Mouse (Mus musculus): ENCODE results near the gene Tcea2.

The Tcea2 gene

DNA sequence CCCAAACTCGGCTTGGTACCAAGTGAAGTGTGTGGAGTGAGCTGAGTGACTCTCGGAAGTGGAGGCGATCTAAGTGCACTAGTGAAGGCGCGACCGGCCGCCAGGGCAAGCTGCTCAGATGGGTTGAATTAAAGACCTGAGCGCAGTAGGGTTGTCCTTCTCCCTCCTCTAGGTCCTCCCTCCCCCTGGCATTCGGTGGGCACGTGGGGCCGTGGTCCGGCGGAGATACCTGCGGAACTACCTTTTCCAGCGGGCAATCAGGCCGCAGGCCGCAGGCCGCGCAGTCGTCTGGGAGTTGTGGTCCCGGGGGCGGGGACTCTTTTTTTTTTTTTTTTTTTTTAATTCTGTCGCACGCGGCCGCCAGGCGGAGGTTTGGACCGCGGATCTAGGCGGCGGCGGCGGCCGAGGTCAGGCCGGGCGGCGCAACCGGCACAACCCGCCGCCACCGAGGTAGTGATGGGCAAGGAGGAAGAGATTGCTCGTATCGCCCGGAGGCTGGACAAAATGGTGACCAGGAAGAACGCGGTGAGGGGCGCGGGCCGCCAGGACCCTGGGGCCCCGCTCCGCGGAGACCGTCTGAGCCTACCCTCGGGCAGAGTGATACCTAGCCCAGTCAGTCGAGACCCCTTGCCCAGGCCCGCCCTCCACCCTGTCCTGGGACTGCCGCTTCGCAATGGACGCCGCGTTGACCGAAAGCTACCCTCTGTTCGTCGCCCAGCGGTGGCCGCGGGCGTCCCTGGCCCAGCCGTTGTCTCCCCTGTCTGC is at the start of gene Tcea2:
Tcea2 (plus strand) TSS at position 360 of the 765 bp plus-strand sequence.
- peak; percentile 49 to 66 for DNase-seq (ENCODE audit: low spot score in 2 of 2)

DNA sequence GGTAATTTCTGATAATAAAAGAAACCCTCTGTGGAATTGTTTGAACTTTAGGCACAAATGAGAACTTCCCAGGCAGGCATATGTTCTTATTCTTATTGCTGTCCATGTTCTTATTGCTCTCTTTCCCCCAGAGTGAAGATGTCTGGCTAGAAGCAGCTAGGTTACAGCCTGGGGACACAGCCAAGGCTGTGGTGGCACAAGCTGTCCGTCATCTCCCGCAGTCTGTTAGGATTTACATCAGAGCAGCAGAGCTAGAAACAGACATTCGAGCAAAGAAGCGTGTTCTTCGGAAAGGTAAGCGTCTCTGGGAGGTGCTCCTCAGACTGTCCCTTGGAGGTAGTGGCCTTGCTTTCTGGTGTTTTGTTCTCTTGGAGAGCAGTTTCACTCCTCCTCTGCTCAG is 47.5 kb upstream of the Tcea2 start:
- DNase-seq (ENCODE audit: low spot score in 2 of 2) = no peak

DNA sequence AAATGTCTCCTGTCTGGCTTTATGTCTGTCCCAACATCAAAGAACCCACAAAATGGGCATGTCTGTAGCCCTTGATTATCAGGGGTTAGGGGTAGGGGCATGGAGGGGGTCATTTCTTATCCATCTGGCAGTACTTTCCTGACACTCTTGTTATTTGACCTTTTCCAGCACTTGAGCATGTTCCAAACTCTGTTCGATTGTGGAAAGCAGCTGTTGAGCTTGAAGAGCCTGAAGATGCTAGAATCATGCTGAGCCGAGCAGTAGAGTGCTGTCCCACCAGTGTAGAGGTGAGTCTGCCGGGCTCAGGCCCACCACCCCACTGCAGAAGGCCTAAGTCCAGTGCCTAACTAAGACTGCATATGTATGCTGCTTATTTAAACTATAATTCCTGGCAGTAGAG is 44.2 kb upstream of the Tcea2 start:
- DNase-seq (ENCODE audit: low spot score in 2 of 2) = no peak

GRCm38 (mm10) chr2:181644361-181644760 is 35.7 kb upstream of the Tcea2 start:
- DNase-seq (ENCODE audit: low spot score in 2 of 2) = no peak

GRCm38 (mm10) chr2:181645666-181646065 is 34.4 kb upstream of the Tcea2 start:
- no peak for DNase-seq (ENCODE audit: low spot score in 2 of 2)

DNA sequence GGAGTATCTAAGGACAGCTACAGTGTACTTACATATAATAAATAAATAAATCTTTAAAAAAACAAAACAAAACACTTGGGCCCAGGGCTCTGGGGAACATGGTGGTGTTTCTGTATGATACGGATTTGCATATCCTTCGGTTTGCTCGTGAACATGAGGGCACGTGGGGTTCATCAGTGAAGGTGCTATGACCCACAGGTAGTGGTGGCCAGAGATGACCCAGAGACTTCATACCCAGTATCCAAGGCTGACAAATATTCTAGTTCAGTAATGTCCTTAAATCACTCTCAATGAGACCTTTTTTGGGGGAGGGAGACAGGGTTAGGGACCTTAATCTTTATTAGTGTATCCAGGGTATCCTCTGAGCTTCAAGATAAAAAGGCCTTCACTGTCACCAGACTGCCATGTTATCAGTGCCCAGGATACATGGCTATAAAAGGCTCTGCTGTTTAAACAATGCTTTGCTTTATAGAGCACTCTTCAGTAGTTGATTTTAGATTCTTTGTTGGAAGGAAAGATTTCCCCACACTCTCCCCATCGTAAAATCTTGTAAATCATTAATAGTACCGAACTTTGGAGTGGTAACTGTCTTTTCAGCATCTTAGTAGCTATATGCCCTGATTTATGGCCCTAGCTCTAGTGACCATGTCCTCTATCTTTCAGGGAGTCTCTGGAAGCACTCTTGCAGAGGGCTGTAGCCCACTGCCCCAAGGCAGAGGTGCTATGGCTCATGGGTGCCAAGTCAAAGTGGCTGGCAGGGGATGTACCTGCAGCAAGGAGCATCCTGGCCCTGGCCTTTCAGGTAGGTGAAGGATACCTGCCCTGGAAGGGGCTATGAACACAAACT is 33.3 kb upstream of the Tcea2 start:
- DNase-seq (ENCODE audit: low spot score in 2 of 2) = no peak

GRCm38 (mm10) chr2:181648926-181649325 is 31.2 kb upstream of the Tcea2 start:
- no peak for DNase-seq (ENCODE audit: low spot score in 2 of 2)

- no peak for DNase-seq (ENCODE audit: low spot score in 2 of 2)
These were observed 27.0 kb upstream of the Tcea2 start for GRCm38 (mm10) chr2:181653065-181653464.

DNA sequence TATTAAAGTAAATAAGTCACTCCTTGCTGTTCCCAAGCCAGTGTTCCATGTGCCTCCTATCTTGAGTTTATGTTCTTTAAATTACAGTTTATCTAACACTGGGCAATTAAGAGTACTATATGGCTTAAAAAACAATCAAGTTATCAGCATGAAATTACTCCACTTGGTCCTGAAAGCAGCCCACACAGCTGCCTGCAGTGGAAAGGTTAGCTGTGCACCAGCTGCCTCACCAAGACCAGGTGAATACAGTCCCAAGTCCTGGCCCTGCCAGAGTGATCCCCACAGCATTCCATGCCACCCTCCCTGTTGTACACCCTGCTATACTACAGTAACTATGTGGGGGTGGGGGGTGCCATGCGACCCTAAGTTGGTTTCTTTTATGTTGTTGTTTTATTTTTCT is 26.6 kb upstream of the Tcea2 start:
- no peak for DNase-seq (ENCODE audit: low spot score in 2 of 2)

DNA sequence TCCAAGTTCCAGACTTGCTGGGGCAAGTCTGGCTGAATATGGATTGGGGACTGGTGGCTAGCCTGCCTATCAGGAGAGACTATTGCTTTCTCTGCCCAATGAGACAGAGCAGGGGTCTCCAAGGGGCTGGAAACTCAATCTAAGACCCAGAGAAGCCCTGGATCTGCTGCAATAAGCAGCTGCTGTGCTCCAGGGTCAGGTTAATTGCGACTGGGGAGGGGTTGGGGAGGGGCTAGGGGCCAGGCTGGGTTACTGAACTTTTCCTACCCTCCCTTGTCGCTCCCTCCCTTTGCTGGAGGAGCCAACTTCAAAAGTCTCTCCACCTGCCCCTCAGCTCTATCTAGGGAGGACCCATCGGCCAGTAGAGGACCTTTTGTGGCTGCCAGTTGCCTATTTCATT is 23.4 kb upstream of the Tcea2 start, which contains the start of gene Gm29797:
Gm29797 (plus strand) TSS at position 301 of the 400 bp plus-strand sequence.
- no peak for DNase-seq (ENCODE audit: low spot score in 2 of 2)

DNA sequence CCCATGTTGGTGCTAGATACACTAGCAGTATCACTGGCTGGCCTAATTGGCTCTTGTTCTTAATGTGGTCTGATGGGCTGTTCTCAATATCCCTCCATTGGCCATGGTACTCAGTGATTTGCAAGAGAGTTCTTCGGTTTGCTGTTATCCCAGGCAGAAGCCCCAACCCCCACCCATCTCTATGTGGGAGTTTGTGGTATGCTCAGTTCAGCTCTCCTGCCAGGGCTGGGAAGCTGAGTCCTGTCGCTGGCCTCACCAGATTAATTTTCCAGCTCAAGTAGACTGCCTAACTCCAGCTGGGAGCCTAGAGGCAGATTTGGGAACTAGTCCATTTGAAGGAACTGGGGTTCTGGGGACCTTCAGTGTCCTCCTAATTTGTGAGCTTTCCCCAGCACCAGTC is 22.7 kb upstream of the Tcea2 start:
- DNase-seq (ENCODE audit: low spot score in 2 of 2) = no peak

DNA sequence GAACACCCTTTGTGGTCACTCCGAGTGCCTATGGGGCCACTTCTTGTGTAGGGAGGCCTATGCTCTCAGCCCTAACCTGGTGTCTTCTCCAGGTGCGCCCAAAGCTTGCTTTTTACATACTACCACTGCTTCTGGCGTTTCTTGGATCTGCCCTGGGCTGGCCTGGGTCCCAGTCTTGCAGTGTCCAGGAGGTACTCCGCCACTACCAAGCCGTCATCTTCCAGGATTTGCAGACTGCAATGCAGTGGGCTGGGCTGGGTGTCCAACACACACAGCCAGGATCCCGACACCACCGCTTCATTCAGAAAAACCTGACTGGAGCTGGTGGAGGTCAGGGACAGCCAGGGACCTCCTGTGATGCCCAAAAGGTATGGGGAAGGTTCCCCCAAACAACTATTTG is 21.6 kb upstream of the Tcea2 start:
- no peak for DNase-seq (ENCODE audit: low spot score in 2 of 2)

- peak in 1 of 2 experiments; percentile 48 for DNase-seq (ENCODE audit: low spot score in 2 of 2)
These were observed 21.1 kb upstream of the Tcea2 start for GRCm38 (mm10) chr2:181658930-181659555.

- DNase-seq (ENCODE audit: low spot score in 2 of 2) = peak; percentile 65 to 67
These were observed 20.5 kb upstream of the Tcea2 start for GRCm38 (mm10) chr2:181659609-181660055.

DNA sequence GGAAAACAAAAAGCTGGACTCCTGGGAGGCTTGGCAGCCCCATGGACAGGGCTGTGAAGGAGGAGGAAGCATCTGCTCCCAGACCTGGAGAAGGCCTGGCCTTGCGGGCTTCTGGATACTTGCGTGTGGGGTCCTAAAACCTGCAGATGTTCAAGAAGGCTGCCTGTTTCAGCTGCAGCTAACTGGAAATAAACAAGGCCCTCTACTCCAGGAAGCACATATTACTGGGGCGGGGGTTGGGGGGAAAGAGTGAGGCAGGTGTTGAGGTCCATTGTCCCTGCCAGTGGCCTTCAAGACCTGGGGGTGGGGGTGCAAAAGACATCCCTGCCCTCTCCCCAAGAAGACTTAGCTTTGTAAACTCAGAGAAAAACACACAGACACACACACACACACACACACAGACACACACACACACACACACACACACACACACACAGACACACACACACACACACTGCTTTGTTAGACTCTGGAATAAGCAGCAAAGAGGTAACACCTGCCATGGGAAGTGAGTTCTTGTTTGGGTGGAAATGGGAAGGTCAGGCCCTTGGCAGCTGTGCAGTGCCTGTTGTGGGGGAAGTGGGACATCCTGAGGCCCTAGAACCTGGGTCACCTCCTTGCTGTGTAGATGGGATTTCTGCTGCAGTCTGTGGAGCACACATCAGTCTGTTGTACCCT is 17.4 kb upstream of the Tcea2 start:
- no peak for DNase-seq (ENCODE audit: low spot score in 2 of 2)

DNA sequence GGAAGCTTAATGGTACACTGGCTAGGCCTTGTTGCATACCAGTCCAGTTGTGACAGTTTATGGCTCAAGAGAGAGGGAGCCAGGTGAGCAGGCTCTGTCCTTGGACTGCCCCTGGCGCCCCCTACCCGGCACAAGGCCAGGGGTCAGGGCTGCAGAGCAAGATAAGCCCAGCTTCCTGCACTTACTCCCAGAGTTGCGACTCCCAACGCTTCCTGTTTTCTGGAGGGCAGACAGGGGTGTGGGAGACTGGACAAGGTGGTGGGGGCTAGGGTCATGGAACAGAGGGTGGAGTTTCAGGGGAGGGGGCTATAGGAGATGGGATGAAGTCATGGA is 16.8 kb upstream of the Tcea2 start:
- no peak for DNase-seq (ENCODE audit: low spot score in 2 of 2)

- DNase-seq (ENCODE audit: low spot score in 2 of 2) = no peak
These were observed 9.7 kb upstream of the Tcea2 start for GRCm38 (mm10) chr2:181670285-181670912.

DNA sequence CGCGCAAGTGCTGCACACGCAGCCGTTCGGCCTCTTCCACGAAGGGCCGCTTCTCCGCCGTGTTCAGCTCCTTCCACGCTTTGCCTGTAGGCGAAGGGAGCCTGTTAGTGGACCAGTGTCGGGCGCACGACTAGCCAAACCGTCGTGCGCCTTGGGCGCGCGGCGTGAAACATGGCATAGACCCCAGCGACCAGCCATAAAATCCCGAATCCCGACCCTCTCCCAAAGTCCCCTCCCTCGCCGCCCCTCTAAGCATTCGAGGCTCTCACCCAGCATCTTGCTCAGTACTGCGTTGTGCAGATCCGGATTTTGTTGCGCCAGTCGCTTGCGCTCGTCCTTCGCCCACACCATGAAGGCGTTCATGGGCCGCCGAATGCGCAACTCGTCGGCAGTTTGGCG is 9.2 kb upstream of the Tcea2 start:
- DNase-seq (ENCODE audit: low spot score in 2 of 2) = no peak

DNA sequence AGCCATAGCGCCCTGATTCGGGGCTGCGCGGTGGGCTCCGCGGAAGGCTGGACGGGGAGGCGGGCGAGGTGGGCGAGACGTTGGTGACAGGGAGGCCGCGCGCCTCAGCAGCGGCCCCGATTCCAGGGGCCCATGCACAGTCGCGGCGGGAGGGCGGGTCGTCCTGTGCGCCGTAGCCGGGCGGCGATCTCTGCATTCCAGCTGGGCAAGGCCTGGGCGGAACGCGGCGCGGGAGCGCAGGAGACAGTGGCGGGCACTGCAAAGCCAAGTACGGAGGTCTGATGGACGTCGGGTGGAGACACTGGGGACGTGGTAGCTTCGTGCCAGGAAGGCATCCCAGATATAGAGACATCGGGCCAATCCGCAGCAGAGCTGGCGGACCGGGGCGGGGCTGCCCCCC is 8.8 kb upstream of the Tcea2 start, which contains the start of gene Sox18:
Sox18 (minus strand) TSS at position 315 of the 400 bp plus-strand sequence.
- DNase-seq (ENCODE audit: low spot score in 2 of 2) = no peak

DNA sequence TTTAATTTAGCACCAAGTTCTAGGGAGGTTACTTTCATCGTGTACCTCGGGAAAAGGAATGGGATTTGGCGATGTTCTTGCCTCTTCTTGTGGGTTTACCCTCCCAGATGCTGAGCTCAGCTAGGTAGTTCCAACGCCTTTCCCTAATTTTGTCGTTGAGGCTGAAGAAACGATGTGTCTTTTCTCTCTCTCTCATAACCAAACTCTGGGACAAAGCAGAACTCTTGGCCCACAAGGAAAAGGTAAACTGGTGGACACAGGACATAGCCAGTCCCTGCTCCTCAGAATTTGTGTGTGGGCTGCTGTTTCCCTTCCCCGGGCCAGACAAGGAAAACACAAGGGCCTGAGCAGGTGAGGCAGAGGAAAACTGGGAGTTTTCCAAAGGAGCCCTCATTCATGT is 8.1 kb upstream of the Tcea2 start:
- DNase-seq (ENCODE audit: low spot score in 2 of 2) = no peak

GRCm38 (mm10) chr2:181673501-181673900 is 6.6 kb upstream of the Tcea2 start:
- no peak for DNase-seq (ENCODE audit: low spot score in 2 of 2)

Data from frontal cortex, postnatal 14 days (tissue).